Mouse (Mus musculus): ENCODE data around the gene Fpr2. TPM values are rescaled to one million over a fixed set of nuclear protein-coding genes. Genes with fewer than 3 reads are reported as not detected.
"Not testable (repeated sequence)": the region's sequence is repeated elsewhere in the genome, so short reads cannot be mapped to it uniquely, and the experiment has no call there.

The Fpr2 gene
- polyA plus RNA-seq, 2 experiments from 2014 or later = 0.69 TPM; not detected in 1

- ATAC-seq = no peak
Measured at GRCm38 (mm10) chr17:17883840-17884239, 3.8 kb upstream of the Fpr2 start, which contains the start of gene Fpr1. Gene Fpr1 (minus strand): TSS chr17:17883940.

GRCm38 (mm10) chr17:17889732-17890425 is 2.3 kb downstream of the Fpr2 start:
- ATAC-seq = no peak

GRCm38 (mm10) chr17:17896039-17896438 is 8.4 kb downstream of the Fpr2 start:
- peak; percentile 64 for ATAC-seq

GRCm38 (mm10) chr17:17899268-17899667 is 11.6 kb downstream of the Fpr2 start:
- peak; percentile 27 for ATAC-seq

GRCm38 (mm10) chr17:17900768-17901167 is 13.1 kb downstream of the Fpr2 start:
- ATAC-seq = peak; percentile 38

GRCm38 (mm10) chr17:17909636-17910421 is 22.2 kb downstream of the Fpr2 start:
- peak; percentile 98 for ATAC-seq

- ATAC-seq = not testable (repeated sequence)
Measured at GRCm38 (mm10) chr17:17912618-17913017, 25.0 kb downstream of the Fpr2 start.

GRCm38 (mm10) chr17:17917376-17917775 is 29.8 kb downstream of the Fpr2 start:
- ATAC-seq = peak; percentile 37

- ATAC-seq = peak; percentile 24
Measured at GRCm38 (mm10) chr17:17917782-17918181, 30.2 kb downstream of the Fpr2 start.

Other genes starting within 250 kb of the Fpr2 start
- gene Vmn2r90, start 184.1 kb upstream of the Fpr2 start, polyA plus RNA-seq (2017; shearing (Covaris generic)) = not detected
- 1 to 10 TPM; 5.1 to 6.2 TPM for gene Spaca6, start 60.7 kb upstream of the Fpr2 start, polyA plus RNA-seq (2017; shearing (Covaris generic))
- gene Has1, start 32.6 kb upstream of the Fpr2 start, polyA plus RNA-seq (2017; shearing (Covaris generic)) = not detected
- under 1 TPM in 1 of 2 experiments, not detected in 1; 0.33 TPM for gene Fpr1, start 3.9 kb upstream of the Fpr2 start, polyA plus RNA-seq (2017; shearing (Covaris generic))
- gene Fpr3, start within 50 bp of the Fpr2 start, polyA plus RNA-seq (2017; shearing (Covaris generic)) = under 1 TPM in 1 of 2 experiments, not detected in 1; 0.54 TPM
- not detected for gene Fpr-rs4, start 133.9 kb downstream of the Fpr2 start, polyA plus RNA-seq (2017; shearing (Covaris generic))
- gene Vmn2r124, start 161.6 kb downstream of the Fpr2 start, polyA plus RNA-seq (2017; shearing (Covaris generic)) = under 1 TPM in 1 of 2 experiments, not detected in 1; 0.12 TPM
- gene Vmn2r91, start 197.2 kb downstream of the Fpr2 start, polyA plus RNA-seq (2017; shearing (Covaris generic)) = not detected